Mouse (Mus musculus) ES-E14 (cell line): ENCODE measurements around the gene Man2a1.

ENCODE experiments used
- CHD2 ChIP-seq: IDR thresholded peaks from 2 replicates; pipeline ENCODE4 v1.6.1; 2014; ENCODE audit warnings: mild to moderate bottlenecking, low read depth, low read length, inconsistent platforms
- HCFC1 ChIP-seq: IDR thresholded peaks from 2 replicates; pipeline ENCODE4 v1.6.1; 2012; ENCODE audit warnings: low read length, inconsistent platforms, borderline replicate concordance; ENCODE audit not compliant: insufficient read depth
- MAFK ChIP-seq: IDR thresholded peaks from 2 replicates; pipeline ENCODE4 v1.6.1; 2014; ENCODE audit warnings: mild to moderate bottlenecking, low read depth, low read length, inconsistent platforms; ENCODE audit not compliant: insufficient read depth
- ZC3H11A ChIP-seq: IDR thresholded peaks from 2 replicates; pipeline ENCODE4 v1.6.1; 2012; ENCODE audit warnings: low read depth, mild to moderate bottlenecking, inconsistent platforms, low read length, borderline replicate concordance
- ZNF384 ChIP-seq: IDR thresholded peaks from 2 replicates; pipeline ENCODE4 v1.6.1; 2012; ENCODE audit warnings: low read depth, low read length, inconsistent platforms

DNA sequence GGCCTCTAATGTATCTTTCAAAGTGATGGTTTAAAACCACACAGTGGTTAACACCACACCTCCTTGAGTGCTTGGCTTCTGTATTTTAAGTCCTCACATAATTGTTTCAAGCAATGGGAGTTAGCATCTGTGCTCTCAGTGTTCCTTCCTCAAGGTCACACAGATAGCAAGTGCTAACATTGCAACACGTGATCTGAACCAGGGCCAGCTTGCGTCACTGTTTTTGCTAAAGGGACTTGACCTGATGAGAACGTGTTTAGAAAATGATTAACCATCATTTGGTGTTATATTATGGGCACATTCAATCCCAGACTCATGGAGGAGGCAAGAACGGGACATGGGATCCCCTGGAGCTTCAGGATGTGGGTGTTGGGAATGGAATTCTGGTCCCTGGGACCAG lies 17.3 kb downstream of the Man2a1 start:
- TF ChIP-seq ZNF384 (no peak), ZC3H11A (no peak), HCFC1 (no peak), MAFK (no peak), CHD2 (no peak)
